Mouse (Mus musculus) ES-E14 (cell line): Measurements from ENCODE around the gene Acat2. TPM values are rescaled to one million over a fixed set of nuclear protein-coding genes. Genes with fewer than 3 reads are reported as not detected.
"Not testable (repeated sequence)": the region's sequence is repeated elsewhere in the genome, so short reads cannot be mapped to it uniquely, and the experiment has no call there.

Experiments used
- DNase-seq: peaks from one replicate; pipeline ENCODE4 v3.0.0-alpha.2; 2013; ENCODE audit warnings: low read depth, low spot score
- H3K27ac ChIP-seq: 2 replicates; pipeline ENCODE4 v1.5.1; 2012; ENCODE audit warnings: low read depth, mild to moderate bottlenecking, low read length, moderate library complexity, mixed read lengths; ENCODE audit not compliant: poor library complexity, insufficient read depth, severe bottlenecking
- H3K36me3 ChIP-seq: 2 replicates; pipeline ENCODE4 v1.6.1; 2012; ENCODE audit warnings: mild to moderate bottlenecking, low read length, moderate library complexity, mixed read lengths; ENCODE audit not compliant: control insufficient read depth, poor library complexity, insufficient read depth, severe bottlenecking
- H3K4me1 ChIP-seq, 2 experiments: fragments of 150-350 bp in 1 of 2; sonication (generic) in 1 of 2; 2 replicates each; pipeline ENCODE4 v1.6.1; 2012; ENCODE audit warnings: low read length in 2 of 2, mild to moderate bottlenecking in 1 of 2, mixed read lengths in 1 of 2; ENCODE audit not compliant: control insufficient read depth in 2 of 2, insufficient read depth in 2 of 2, poor library complexity in 1 of 2
- H3K4me3 ChIP-seq, 2 experiments: fragments of 150-350 bp in 1 of 2; sonication (generic) in 1 of 2; 2 replicates each; pipeline ENCODE4 v1.5.1; 2012; ENCODE audit warnings: low read length in 2 of 2, low read depth in 1 of 2, mild to moderate bottlenecking in 1 of 2, mixed read lengths in 1 of 2; ENCODE audit not compliant: insufficient read depth in 1 of 2, poor library complexity in 1 of 2, severe bottlenecking in 1 of 2
- H3K9ac ChIP-seq: 2 replicates; pipeline ENCODE4 v1.6.1; 2012; ENCODE audit warnings: low read depth, mild to moderate bottlenecking, low read length, mixed read lengths; ENCODE audit not compliant: poor library complexity, insufficient read depth, severe bottlenecking
- H3K9me3 ChIP-seq: fragments of 150-350 bp; sonication (generic); 2 replicates; pipeline ENCODE4 v1.6.1; 2012; ENCODE audit warnings: low read depth, mild to moderate bottlenecking, low read length; ENCODE audit not compliant: control insufficient read depth, insufficient read depth
- CHD2 ChIP-seq: IDR thresholded peaks from 2 replicates; pipeline ENCODE4 v1.6.1; 2014; ENCODE audit warnings: mild to moderate bottlenecking, low read depth, low read length, inconsistent platforms
- HCFC1 ChIP-seq: IDR thresholded peaks from 2 replicates; pipeline ENCODE4 v1.6.1; 2012; ENCODE audit warnings: low read length, inconsistent platforms, borderline replicate concordance; ENCODE audit not compliant: insufficient read depth
- MAFK ChIP-seq: IDR thresholded peaks from 2 replicates; pipeline ENCODE4 v1.6.1; 2014; ENCODE audit warnings: mild to moderate bottlenecking, low read depth, low read length, inconsistent platforms; ENCODE audit not compliant: insufficient read depth
- ZC3H11A ChIP-seq: IDR thresholded peaks from 2 replicates; pipeline ENCODE4 v1.6.1; 2012; ENCODE audit warnings: low read depth, mild to moderate bottlenecking, inconsistent platforms, low read length, borderline replicate concordance
- ZNF384 ChIP-seq: IDR thresholded peaks from 2 replicates; pipeline ENCODE4 v1.6.1; 2012; ENCODE audit warnings: low read depth, low read length, inconsistent platforms
- in situ Hi-C, 2 experiments: fragments of 600-800 bp; cut with MboI; formaldehyde crosslinking; loops; one replicate each; pipeline ENCODE4 v1.15.1; 2025; ENCODE audit warnings: low sequenced_read_pairs in 2 of 2, inconsistent platforms in 1 of 2; ENCODE audit not compliant: unreplicated experiment in 2 of 2
- total RNA-seq: library from RNA; depleted of rRNA; stranded (reverse); fragments of 300-350 nt; gene quantifications from 2 replicates; pipeline ENCODE4 v1.2.3, GENCODE M21; 2012

The Acat2 gene
- total RNA-seq, 1 experiment: 57.3 TPM

DNA sequence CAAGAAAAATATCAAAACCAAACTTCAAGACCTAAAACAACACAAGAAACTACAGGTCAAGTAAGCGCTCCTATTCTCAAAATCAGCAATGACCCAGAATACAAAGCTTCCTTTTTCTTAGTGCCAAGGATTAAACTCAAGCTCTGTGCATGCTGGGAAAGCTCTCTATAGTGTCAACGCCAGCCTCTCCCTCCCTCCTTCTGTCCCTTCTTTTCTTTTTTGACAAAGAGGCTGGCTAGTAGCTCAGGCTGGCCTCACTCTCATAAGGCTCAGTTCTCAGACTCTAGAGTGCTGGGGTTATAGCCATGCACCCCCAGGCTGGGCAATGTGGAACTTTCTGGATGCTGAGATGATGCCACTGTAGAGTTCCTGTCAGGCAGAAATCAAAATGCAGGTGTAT, 22.5 kb downstream of the Acat2 start:
- Histone ChIP-seq H3K4me3 (no peak overlapping the region), H3K27ac (no peak overlapping the region), H3K9ac (no peak overlapping the region), H3K9me3 (no peaks in the 10 kb centered on the region), H3K36me3 (peaks cover 2% of the 10 kb centered on the region; the same call in 1 of the 2 replicates), H3K4me1 (no peaks in the 10 kb centered on the region; a peak in 2 of 4 replicates)
- in situ Hi-C loops: no loop called here
- no peak for DNase-seq
- TF ChIP-seq ZC3H11A (no peak), ZNF384 (no peak), HCFC1 (no peak), MAFK (no peak), CHD2 (no peak)

DNA sequence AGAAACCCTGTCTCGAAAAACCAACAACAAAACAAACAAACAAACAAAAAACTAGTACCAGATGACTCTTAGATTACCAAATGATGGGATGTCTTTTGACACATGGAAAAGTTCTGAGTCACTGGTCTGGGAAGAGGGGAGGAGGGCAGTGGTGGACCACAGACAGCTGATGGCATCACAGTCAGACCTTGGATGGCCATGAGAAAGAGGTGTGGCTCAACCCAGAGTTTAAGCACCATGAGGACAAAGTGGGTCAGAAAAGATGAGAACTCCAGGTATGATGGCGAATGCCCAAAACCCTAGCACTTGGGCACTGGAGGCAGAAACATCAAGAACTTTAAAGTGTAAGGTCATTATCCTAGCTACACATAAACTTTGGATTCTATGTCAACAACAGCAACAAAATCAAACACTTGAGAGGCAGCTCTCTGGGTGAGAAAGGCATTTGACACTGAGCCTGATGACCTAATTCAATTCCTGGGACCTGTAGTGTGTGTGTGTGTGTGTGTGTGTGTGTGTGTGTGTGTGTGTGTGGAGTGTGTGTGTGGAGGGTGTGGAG, 23.1 kb downstream of the Acat2 start:
- in situ Hi-C loops: no loop called here
- H3K4me1 ChIP-seq: no peaks in the 10 kb centered on the region; a peak in 2 of 4 replicates

GRCm38 (mm10) chr17:12935719-12936118, 24.8 kb downstream of the Acat2 start:
- no peak for DNase-seq
- no peaks in the 10 kb centered on the region; a peak in 2 of 4 replicates for H3K4me1 ChIP-seq
- no peak overlapping the region for H3K9ac ChIP-seq
- H3K9me3 ChIP-seq: no peaks in the 10 kb centered on the region
- H3K4me3 ChIP-seq: no peak overlapping the region
- TF ChIP-seq ZNF384 (no peak), MAFK (no peak), CHD2 (no peak), ZC3H11A (no peak), HCFC1 (no peak)
- in situ Hi-C loops: no loop called here
- no peaks in the 10 kb centered on the region for H3K36me3 ChIP-seq
- H3K27ac ChIP-seq: no peak overlapping the region

More for the DNA sequence above, 23.1 kb downstream of the Acat2 start:
- Histone ChIP-seq H3K9me3 (no peaks in the 10 kb centered on the region), H3K27ac (no peak overlapping the region), H3K4me3 (no peak overlapping the region), H3K36me3 (no peaks in the 10 kb centered on the region), H3K9ac (no peak overlapping the region)
- no peak for DNase-seq
- TF ChIP-seq ZNF384 (no peak), CHD2 (no peak), HCFC1 (no peak), ZC3H11A (no peak), MAFK (no peak)

GRCm38 (mm10) chr17:12931576-12931975, 29.0 kb downstream of the Acat2 start:
- H3K4me3 ChIP-seq, H3K4me1 ChIP-seq, H3K27ac ChIP-seq, H3K9me3 ChIP-seq, DNase-seq, H3K9ac ChIP-seq, in situ Hi-C loops, H3K36me3 ChIP-seq: not testable (repeated sequence)

DNA sequence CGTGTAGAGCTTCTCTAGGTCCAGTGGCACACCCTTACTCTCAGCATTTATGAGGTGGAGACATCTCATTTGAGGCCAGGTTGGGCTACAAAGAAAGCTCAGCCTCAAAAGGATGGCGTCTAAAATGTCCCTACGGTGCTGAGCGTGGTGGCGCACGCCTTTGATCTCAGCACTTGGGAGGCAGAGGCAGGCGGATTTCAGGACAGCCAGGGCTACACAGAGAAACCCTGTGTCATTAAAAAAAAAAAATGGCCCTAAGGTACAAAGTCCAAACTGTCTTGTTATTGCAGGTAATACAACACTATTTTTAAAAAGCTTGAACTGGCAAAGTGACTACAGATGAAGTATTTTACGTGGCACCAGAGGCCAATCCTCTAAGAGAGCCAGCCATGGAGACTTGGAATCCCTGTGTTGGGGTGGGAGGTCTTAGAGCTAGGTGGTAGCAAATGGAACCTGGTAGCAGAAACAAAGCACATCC, 34.8 kb downstream of the Acat2 start:
- TF ChIP-seq CHD2: no peak
- no peak for TF ChIP-seq MAFK
- TF ChIP-seq ZC3H11A: no peak
- no peak for TF ChIP-seq HCFC1
- no peak for TF ChIP-seq ZNF384
- Histone ChIP-seq H3K4me1 (no peaks in the 10 kb centered on the region), H3K9ac (no peak overlapping the region), H3K36me3 (peaks cover 35% of the 10 kb centered on the region), H3K4me3 (no peak overlapping the region), H3K9me3 (no peaks in the 10 kb centered on the region), H3K27ac (no peak overlapping the region)
- no peak for DNase-seq
- in situ Hi-C loops: loop anchor here in 1 of 2 experiments (10.0 kb wide), 1 partner anchor 49 kb away; no protein-coding TSS in a partner anchor
